Mouse (Mus musculus) heart, postnatal 10 days (tissue): Measurements from ENCODE around the gene Fam192a. TPM values are rescaled to one million over a fixed set of nuclear protein-coding genes. Genes with fewer than 3 reads are reported as not detected.
A peak's percentile ranks its signal among the peaks of the same experiment; 100 is the strongest.

Experiments used
- DNase-seq, 2 experiments: peaks; one replicate each; pipeline ENCODE4 v3.0.0; 2021
- intact Hi-C: fragments of 180-260 bp; cut with DNase I; formaldehyde crosslinking; loops from one replicate; pipeline ENCODE4 v1.15.1; 2025
- total RNA-seq, 2 experiments: library from RNA; stranded (reverse); gene quantifications; 2 replicates each; pipeline ENCODE4 v1.2.3; 2021

The Fam192a gene
- total RNA-seq, 2 experiments from 2014 or later, result 20.9 to 27.0 TPM

DNA sequence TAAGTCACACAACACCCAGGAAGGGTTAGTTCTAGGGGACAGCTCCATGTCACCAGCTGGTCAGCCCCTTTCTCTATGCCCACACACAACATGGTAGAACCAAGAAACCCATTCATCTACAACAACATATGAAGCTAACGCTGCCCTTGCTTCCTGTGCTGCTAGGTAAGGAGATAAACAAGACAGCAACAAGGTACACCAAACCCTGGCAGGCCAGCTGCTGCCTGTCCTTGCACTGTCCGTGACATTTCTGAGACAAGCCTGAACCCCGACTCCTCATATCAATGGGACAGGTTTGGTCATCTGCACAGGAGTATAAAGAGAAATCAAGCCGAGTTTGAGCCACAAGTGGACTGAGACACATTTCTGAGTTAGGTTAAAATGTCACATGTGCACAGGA lies 26.6 kb downstream of the Fam192a start:
- DNase-seq, result no peak
- intact Hi-C loops, result no loop called here

DNA sequence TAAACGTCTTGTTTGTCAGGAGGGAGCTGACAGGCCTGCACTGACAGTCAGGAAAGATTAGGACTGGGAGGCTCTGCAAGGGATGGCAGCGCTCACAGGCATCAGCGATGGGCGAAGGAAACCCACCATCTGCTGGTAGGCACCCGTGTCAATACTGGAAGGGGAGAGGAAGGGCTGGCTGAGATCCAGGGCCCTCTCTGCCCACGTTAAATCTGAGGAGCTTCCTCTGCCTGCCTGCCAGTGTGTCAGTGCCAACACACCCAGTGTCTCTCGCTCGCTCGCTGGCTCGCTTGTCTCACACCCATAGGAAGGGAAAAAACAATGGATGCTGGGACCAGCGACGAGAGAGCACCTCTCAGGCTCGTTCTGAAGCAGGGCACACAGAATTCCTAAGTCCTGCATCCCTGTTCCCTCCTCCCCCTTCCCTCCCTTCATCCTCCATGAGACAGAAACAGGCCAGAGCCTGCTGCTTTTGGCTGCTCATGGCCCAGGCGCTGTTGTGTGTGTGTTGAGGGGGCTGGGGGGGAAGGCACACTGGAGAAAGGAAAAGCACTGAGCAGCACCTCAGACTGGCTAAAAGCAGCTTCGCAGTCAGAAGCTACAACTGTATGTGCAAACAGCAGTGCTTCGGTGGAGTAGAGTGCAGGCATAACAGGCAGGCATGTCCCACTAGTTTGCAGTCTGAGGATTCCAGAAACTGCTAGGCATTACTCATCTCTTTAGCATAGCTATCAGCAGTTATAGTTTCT lies 27.5 kb downstream of the Fam192a start:
- intact Hi-C loops, result no loop called here
- no peak for DNase-seq

DNA sequence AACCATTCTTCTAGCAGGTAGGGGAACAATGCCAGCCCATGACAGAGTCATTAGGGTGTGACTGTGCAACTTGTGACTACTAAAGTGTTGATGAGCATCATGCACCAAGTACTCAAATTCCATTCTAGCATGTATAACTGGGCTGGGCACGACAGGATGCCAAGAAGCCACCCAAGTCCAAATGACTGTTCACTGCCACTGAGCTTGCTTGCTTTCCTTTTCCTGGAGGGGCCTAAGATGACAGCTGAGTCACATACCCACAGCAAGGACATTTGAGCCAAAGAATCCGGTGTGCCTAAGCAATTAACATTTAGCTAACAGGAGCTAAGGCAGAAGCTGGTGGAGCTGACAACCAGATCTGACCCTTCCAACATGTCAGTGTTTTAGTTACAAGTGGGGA lies 29.9 kb downstream of the Fam192a start:
- intact Hi-C loops, result no loop called here
- no peak for DNase-seq

DNA sequence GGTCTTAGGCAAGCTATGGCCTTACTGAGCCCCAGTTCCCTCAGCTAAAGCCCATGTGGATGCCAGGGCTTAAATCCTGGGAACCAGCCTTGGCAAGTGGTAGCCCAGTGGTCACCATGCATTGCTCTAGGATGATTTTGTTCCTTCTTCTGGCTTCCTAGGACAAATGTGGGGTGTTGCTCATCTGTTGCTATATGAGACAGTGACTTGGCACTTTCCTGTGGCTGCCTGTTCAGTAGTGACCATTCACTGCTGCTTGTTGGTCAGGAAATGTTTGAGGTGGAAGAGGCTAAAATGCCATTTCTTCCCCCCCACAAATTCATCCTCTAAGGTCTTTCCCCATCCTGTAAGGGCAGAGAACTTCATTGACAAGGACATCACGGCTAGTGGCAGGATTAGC lies 32.4 kb downstream of the Fam192a start:
- intact Hi-C loops, result no loop called here
- no peak for DNase-seq

DNA sequence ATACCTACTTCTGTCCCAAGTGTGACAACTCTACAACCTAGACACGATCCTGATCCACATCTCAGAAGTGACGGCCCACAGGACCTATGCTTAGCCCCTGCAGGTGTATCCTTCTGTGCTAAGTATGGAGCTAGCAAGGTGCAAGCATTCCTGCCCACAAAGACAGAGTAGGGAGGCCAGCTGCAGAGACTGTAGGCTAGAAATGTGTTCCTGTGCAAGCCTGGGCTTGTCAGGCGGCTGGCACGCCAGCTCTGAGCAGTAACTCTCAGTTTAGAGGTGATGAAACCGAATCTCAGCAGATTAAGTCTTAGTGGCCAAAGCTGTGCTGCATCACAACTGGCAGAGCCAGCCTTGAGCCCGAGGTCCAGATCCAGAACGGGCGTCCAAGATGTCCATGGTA lies 33.7 kb downstream of the Fam192a start:
- no peak for DNase-seq
- intact Hi-C loops, result no loop called here

DNA sequence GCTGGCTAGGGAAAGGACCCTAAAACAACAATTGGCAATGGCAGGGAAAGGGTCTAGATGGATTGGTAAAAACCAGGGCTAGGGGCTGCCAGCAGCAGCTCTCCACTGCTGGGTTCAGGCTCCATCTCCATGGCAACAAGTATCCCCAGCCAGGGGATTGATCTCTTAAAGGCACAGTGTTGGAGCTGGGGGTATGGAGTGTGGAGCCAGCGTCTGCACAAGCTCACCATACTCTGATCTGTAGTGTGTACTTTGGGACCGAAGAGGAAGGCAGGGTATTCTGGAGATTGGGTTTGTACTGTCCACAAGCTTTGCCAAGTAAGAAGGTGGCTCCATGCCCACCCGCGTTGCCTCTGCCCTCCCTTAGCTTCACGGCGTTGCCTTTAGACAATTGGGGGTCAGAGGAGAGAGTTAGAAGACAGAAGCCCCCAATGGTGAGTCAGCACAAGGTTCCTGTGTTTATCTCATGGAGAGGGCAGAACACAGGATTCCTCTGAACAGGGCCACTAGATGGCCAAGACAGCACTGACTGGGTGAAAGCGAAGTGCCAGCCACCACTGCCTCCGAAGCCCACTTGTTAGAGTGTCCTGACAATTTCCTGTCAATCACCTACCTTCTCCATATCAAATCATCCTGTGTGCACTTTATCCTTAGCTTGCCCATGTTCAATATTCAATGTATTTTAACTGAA lies 34.5 kb downstream of the Fam192a start:
- intact Hi-C loops, result no loop called here
- no peak for DNase-seq

DNA sequence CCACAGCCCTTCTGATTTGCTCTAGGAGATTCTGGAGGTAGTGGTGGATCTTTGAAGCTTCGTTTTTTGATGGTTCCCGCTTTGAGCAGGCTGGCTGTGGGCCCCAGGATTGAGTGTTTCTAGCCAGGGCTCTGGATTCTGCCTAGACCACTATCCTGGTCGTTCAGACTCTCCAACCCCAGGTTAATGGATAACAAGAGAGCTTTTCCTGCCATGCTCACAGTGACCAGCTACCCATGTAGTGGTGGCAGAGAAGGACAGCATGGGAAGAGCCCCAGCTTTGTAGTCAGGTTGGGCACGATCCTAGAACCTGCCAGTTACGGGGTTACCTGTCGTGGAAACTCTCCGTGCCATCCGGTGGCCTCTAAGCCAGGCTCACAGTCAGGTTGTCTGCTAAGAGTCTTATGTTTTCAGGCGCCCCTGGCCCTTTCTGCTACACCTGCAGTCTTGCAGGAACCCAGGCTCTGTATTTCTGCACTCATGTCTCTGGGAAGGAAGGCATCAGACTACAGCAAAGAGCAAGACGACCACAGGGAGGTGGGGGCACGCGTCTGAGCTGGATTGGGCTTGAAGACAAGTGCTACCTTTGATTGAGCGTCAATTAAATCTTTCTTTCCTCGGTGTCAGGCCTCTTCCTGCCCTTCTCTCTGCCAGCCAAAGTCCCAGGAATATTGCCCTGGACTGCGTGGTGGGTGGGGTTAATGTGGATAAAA lies 35.2 kb downstream of the Fam192a start:
- DNase-seq, result no peak
- intact Hi-C loops, result no loop called here

DNA sequence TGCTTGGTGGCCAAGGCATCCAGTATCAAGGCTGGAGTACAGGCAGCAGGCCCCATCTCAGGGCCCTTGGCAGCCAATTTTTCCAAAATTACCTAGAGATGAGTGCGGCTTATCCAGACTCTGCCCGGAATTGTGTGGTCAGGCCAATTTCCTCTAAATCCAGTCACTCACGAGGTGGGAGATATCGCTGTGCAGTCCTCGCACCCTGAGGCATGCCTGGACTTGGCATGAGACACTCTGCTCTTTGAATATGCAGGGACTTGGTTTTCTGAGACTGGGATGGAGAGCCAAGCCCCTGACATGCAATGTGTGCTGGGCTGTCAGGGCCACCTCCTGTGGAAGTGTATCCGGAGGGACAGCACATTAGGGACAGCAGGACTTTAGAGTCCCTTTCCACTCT lies 35.8 kb downstream of the Fam192a start:
- DNase-seq, result no peak
- intact Hi-C loops, result no loop called here

DNA sequence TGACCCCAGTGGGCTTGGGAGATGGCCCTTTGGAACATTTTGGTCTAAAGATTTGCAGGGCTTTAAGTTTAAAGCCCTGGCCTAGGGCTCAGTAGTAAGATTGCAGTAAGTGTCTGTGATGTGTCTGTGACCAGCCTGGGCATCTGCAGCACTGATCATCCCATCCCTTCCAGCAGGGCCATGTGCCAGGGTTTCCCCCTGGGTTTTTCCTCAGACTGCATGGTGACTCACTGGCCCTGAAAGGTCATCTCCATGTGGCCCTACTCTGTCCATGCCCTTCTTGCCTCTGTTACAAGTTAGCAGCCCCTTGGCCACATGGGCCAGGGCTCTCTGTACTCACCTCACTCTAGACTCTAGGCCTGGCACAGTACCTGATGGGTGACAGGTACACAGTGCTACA lies 37.4 kb downstream of the Fam192a start:
- intact Hi-C loops, result no loop called here
- no peak for DNase-seq

DNA sequence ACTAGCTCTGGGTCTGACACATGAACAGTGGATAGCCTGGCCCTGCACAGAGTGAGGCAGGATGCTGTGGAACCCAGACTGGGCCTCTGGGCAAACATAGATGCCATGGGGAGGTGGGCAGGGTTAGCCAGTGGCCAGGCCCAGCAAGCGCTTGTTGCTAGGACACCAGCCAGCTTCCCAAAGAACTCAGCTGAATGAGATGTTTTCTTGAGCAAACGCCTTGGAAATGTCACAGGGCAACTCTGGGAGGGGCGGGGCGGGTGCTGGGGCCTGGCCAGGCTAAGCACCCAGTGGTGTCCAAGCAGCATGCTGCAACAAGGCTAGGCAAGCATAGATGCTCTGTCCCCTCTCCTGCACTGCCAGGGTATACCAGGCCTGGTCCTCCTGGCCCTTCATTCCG lies 40.5 kb downstream of the Fam192a start:
- no peak for DNase-seq
- intact Hi-C loops, result no loop called here

DNA sequence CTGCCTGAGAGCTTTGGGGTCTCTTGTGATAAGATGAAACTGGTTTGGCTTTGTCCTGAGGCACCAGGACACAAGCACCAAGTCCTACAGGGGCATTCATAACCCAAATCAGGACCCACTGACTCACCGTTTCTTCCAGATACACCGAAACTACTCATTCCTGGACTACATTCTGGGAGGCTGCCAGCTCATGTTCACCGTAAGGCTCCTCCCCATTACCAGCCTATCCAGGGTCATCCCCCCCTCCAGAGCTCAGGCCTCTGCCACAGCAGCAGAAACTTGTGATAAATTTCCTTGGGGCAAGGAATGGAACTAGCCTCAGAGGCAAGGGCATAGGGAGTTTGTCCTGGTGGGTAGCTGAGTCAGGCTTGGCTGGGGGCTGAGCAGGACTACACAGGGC lies 44.5 kb downstream of the Fam192a start:
- intact Hi-C loops, result no loop called here
- DNase-seq, result no peak

DNA sequence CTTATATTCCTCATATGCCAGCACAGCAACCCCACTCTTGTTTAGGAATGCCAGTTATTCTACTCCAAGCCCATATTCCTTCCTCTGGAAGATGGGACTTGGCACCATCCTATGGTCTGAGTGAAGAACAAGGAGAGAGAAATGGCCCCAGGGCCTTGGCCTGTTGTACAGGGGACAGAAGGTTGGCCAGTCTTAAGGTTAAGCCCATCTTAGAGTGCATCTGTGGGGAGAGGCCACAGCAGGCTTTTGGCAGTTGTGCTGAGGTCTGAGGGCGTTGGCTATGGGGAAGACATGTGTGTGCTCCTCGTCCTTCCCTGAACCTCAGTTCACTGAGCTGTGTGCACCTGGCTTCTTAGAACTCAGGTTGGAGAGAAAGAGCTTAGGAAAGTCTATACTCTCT lies 49.1 kb downstream of the Fam192a start:
- intact Hi-C loops, result no loop called here
- DNase-seq, result no peak

DNA sequence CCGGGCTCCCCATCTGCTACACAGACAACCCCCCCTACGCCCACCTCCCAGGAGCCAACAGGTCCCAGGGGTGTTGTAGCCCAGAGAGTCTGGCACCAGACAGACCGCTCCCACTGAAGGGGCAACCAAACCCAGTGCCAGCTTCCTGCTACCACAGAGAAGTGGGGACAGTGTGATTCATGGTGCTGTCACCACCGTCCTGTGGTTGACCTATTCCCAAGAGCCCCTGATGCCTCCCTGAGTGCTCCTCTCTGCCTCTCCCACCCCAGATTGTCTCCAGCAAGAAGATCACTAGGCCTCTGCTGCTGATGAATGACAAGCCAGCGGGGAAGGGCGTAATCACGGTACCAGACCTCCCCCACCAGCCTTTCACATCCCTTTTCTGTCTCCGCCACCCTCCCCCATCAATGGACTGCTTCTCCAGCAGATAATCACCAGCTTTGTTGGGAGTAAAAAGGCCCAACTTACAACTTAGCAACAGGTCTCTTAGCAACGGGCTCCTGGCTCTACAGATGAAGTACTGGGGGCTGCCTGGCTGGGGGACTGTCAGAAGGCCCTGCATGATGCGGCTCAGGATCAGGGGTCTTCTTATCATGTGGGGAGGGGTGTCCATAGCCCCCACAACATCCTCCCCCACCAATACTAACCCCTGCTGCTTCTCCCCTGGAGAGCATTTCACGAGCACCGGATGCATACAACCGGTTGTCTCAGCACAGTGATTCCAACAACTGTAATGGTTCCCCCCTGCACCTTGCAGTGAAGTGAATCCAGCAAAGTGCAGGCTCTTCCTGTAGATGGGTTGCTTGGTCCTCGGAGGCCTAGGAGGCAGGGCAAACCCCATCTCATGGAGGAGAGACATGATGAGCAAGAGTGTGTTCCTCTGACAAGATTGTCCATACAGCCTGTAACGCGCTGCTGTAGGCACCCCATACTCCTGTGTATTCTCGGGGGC lies 50.0 kb downstream of the Fam192a start:
- no peak for DNase-seq
- intact Hi-C loops, result no loop called here

DNA sequence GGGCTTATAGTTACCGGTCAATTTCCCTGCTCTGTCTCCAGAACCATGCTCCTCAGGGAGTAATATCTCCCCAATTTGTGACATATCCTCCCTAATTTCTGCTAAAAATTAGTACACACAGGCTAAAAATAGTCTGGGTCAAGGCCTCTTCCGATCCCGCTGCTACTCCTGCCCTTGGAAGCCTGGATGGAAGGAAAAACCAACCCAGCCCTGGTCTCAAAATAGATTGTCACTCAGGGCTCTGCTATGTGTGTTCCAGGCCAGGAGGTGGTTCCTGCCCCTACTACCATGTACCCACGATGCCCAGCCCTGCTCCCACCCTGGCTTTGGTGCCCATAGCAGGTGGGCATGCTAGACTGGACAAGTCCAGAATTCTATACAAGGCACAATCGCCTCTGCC lies 51.8 kb downstream of the Fam192a start:
- peak; percentile 41 to 63 for DNase-seq
- intact Hi-C loops, result no loop called here

DNA sequence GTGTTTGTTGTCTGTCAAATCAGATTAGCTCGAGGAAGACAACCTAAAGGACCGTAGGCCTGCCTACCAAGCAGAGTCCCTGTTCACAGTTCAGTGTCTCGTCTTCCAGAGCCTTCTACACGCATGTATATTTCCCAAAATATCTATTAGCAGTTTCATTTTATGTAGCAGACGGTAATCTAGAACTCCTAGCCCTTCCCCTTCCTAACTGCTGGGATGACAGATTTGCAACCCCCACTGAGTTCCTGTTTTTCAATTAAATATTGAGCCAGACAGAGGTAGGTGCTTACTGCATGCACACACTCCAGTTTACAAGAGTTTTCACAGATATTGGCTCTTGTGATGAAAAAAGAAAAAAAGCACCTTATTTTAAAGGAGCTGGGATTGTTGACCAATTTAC lies 52.3 kb downstream of the Fam192a start:
- intact Hi-C loops, result no loop called here
- DNase-seq, result no peak

DNA sequence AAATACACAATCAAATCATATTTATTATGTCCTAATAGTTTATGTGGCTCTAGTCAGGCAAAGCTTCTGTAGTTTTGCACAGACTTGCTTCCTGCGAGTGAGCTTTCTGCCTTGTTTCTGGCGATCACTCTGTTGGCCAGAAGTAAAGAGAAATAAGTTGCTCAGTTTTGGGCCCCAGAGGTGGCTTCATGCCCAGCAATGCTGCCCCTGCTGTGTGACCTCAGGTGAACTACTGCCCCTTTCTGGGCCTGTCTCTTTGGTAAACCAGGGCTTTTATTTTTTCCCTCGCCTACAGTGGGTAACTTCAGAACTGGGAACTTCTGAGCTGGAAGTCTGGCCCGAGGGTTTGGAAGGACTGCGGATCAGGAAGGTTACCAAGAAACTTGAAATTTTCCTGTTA lies 52.8 kb downstream of the Fam192a start:
- intact Hi-C loops, result no loop called here

DNA sequence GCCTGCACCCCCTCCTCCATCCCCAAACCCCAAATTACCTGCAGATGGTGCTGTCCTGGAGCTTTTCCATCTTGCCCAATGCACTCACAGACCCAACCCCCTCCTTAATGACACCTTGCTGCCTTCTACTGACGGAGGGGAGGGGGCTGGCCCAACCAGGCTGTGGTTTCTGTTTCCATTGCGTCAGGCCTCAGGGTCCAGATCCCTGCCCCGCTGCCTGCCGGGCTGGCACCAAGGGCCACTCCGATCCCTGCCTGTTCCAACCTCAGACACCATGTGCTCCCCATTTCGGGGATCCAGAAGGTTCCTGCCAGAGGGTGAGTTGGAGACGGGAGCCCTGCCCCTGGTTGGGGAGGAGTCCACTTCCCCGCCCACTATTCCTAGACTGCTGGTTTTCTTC lies 57.8 kb downstream of the Fam192a start:
- intact Hi-C loops, result no loop called here
- DNase-seq, result no peak

More for the DNA sequence above, 52.8 kb downstream of the Fam192a start:
- no peak for DNase-seq

DNA sequence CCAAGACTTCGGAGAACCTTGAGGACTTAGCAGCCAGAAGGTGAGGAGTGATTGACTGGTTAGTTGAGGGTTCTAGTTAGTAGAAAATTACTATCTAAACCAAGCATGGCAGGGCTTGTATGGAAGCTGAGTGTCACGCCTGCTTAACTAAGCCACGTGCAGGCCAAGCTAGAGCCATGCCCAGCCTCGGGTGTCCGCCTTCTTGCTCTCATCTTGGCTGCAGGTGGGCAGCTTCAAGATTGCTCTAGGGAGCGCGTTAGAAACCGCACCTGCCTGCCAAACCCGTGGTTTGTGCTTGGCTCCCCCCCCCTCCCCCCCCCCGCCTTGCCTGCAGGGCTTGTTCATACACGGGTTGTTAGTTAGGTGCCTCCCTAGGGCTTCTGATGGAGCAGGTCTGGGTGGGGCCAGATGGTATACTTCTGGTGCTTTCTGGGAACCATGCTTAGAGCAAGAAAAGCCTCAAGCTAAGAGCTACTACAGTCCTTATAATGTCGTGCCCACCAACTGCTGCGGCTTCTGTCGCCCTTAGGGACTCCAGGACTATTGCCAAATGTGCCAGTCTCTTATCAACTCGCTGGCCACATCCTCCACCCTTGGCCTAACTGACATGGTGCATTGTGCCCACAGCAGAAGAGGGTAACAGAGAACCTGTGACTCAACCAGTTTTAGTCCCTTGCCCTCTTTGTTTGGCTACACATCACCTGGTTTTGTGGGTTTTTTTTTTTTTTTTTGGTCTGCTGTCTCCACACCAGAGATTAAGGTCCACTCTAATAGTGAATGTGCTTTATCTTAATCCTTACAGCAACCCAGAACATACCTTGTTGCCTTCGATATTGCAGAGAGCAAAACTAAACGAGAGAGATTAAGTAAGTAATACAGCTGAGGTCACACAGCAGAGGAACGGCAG lies 60.7 kb downstream of the Fam192a start:
- DNase-seq, result no peak
- intact Hi-C loops, result no loop called here

DNA sequence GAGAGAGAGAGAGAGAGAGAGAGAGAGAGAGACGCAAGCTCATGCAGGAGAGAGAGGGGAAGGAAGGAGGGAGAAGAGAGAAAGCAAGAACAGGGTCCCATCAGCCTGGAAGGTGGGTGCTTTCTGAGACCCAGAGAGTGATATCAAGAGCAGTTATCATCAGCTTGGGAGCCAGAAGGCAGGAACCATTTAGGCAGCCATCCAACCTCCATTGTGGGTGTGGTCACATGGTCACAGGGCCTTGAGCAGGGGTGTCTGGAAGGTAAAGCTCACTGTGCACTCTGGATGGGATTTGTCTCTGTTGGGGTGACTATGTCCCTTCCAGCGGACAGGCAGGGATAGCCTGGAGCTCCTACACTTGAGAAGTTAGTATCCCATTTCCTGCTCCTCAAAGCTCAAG lies 61.8 kb downstream of the Fam192a start:
- DNase-seq, result no peak
- intact Hi-C loops, result no loop called here

DNA sequence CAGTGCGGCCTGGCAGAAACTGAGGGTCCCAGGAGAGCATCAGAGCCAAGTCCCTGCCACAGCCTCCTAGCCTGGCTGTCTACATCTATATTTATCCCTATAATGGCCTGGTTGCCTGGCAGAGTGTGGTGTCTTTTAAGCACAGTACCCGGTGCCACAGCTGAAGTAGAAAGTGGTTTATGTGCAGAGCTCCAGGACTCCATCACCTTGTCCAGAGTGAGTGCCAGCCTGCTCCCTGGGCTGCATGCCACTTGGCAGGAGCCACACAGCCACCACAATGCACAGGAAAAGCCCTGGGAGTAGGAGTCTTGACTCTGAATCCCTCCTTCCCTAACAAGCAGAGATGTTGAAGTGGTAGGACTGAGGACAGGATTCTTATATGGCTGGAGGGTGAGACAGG lies 64.3 kb downstream of the Fam192a start:
- intact Hi-C loops, result loop anchor here (10.0 kb wide), 1 partner anchor 267 kb away; no protein-coding TSS in a partner anchor
- DNase-seq, result peak; percentile 60 to 61
